In the genomic region with DNA sequence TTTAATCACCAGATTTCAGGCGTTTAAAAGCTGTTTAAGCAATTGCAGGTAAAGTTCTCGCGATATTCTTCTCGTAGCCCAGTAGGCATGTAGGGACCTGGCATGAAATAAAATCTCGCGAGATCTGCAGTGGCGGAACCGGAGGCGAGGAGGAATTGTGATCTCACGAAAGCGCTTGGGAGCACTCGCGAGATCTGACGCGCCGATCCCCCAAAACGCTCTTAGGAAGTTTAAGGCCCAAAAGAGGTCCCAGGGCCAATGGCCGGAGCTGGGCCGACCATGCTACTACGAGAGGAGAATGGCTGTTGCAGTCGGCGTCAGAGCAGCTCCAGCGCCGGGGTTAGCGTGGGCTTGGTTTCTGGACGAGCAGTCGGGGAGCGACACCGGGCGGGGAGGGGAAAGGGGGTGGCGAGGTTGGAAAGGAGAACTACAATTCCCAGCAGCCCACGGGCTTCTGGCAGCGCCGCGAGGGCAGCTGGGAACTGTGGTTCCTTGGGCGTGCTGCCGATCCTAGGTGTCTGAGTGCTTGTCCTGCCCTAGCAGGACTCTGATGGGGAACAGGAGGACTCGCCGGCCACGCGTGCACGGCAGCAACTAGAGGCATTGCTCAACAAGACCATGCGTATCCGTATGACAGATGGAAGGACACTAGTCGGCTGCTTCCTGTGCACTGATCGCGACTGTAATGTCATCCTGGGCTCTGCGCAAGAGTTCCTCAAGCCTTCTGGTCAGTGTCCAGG, we compare ENCODE assay signal across 8 mouse cellular contexts. TPM values are rescaled to one million over a fixed set of nuclear protein-coding genes. Genes with fewer than 3 reads are reported as not detected.
DNase-seq lines count a peak whose midpoint lies in the region; ATAC-seq lines count a peak whose summit lies in the region.

No protein-coding gene starts in this region.

- peak overlapping the region; percentile 97 for H3K9ac ChIP-seq in embryonic facial prominence, embryonic 15.5 days
- H3K9ac ChIP-seq in kidney, embryonic 14.5 days (ENCODE audit: low read depth, low read length), result peak overlapping the region; percentile 85
- H3K9ac ChIP-seq in limb, embryonic 15.5 days, result peak overlapping the region; percentile 93

- no peaks in the 10 kb centered on the region for H3K9me3 ChIP-seq in embryonic facial prominence, embryonic 15.5 days (replicated peaks)
- H3K9me3 ChIP-seq in kidney, embryonic 14.5 days (ENCODE audit: control insufficient read depth, low read length), result no peaks in the 10 kb centered on the region
- H3K9me3 ChIP-seq in limb, embryonic 15.5 days, result no peaks in the 10 kb centered on the region

- H3K4me2 ChIP-seq in embryonic facial prominence, embryonic 15.5 days (replicated peaks), result peak overlapping the region; percentile 80
- peak overlapping the region; percentile 79 for H3K4me2 ChIP-seq in kidney, embryonic 14.5 days (replicated peaks; ENCODE audit: low read depth, low read length)
- H3K4me2 ChIP-seq in limb, embryonic 15.5 days, result peak overlapping the region; percentile 62

- no peaks in the 10 kb centered on the region for H3K27me3 ChIP-seq in embryonic facial prominence, embryonic 15.5 days
- no peaks in the 10 kb centered on the region; the same call in 1 of the 2 replicates for H3K27me3 ChIP-seq in kidney, embryonic 14.5 days (ENCODE audit: control insufficient read depth, insufficient read depth, low read length)
- H3K27me3 ChIP-seq in limb, embryonic 15.5 days, result peaks cover 7% of the 10 kb centered on the region; the same call in 1 of the 2 replicates

- H3K36me3 ChIP-seq in embryonic facial prominence, embryonic 15.5 days, result peaks cover 20% of the 10 kb centered on the region
- peaks cover 19% of the 10 kb centered on the region for H3K36me3 ChIP-seq in kidney, embryonic 14.5 days (ENCODE audit: control insufficient read depth, insufficient read depth, low read length)
- peaks cover 17% of the 10 kb centered on the region for H3K36me3 ChIP-seq in limb, embryonic 15.5 days

- H3K4me3 ChIP-seq in embryonic facial prominence, embryonic 15.5 days (replicated peaks), result peak overlapping the region; percentile 77
- peak overlapping the region; percentile 72 for H3K4me3 ChIP-seq in kidney, embryonic 14.5 days (ENCODE audit: low read length)
- peak overlapping the region; percentile 70 for H3K4me3 ChIP-seq in limb, embryonic 15.5 days

- peak overlapping the region; percentile 99 for H3K27ac ChIP-seq in embryonic facial prominence, embryonic 15.5 days (replicated peaks)
- peak overlapping the region; percentile 96 for H3K27ac ChIP-seq in kidney, embryonic 14.5 days (ENCODE audit: low read depth, low read length)
- H3K27ac ChIP-seq in limb, embryonic 15.5 days, result peak overlapping the region; percentile 99

- under 1% methylated on average over 48 of the region's 48 CpGs for WGBS in embryonic facial prominence, embryonic 15.5 days
- whole genome bisulfite sequencing in kidney, embryonic 14.5 days, result under 1% methylated on average over 48 of the region's 48 CpGs
- under 1% methylated on average over 48 of the region's 48 CpGs for WGBS in limb, embryonic 15.5 days

- DNase-seq in 3T3-L1 (ENCODE audit: low read depth, low spot score), result peak; percentile 99
- peak; percentile 68 to 87 for DNase-seq in adrenal gland, postnatal 4 days (ENCODE audit: low spot score in 2 of 2)
- DNase-seq in heart, adult 9 months (ENCODE audit: low spot score in 2 of 2), result peak; percentile 97 to 98
- peak; percentile 91 to 93 for DNase-seq in monocyte, adult 2 months (ENCODE audit: low read depth in 1 of 2, low spot score in 2 of 2)
- peak; percentile 97 to 98 for DNase-seq in spleen, postnatal 36 days (ENCODE audit: low spot score in 2 of 2)

- peak; percentile 91 for ATAC-seq in embryonic facial prominence, embryonic 15.5 days (ENCODE audit: insufficient number of reproducible peaks, low FRiP score, low TSS enrichment, low read depth)
- ATAC-seq in kidney, embryonic 14.5 days (ENCODE audit: low FRiP score, low TSS enrichment), result peak; percentile 83
- peak; percentile 89 for ATAC-seq in limb, embryonic 15.5 days (ENCODE audit: insufficient number of reproducible peaks, low FRiP score, low TSS enrichment, low read depth)

- peaks cover 43% of the 10 kb centered on the region for H3K4me1 ChIP-seq in embryonic facial prominence, embryonic 15.5 days
- peaks cover 35% of the 10 kb centered on the region; the same call in 1 of the 2 replicates for H3K4me1 ChIP-seq in kidney, embryonic 14.5 days (ENCODE audit: control insufficient read depth, insufficient read depth, low read length)
- H3K4me1 ChIP-seq in limb, embryonic 15.5 days, result peaks cover 49% of the 10 kb centered on the region

RNA-seq across cellular contexts. Expression of gene Cyb5d1, which starts 0.4 kb away (rescaled TPM):
- total RNA-seq in adrenal gland, postnatal 4 days (2021), result 10 to 100 TPM; 42.0 to 44.3 TPM
- polyA plus RNA-seq in embryonic facial prominence, embryonic 15.5 days (2015; fragmentation: Nextera tagmentation; extraction: Ambion mirVana), result 32.6 and 40.9 TPM in 2 replicates
- polyA plus RNA-seq in kidney, embryonic 14.5 days (2014; fragmentation: Nextera tagmentation; extraction: Ambion mirVana), result 11.1 and 23.9 TPM in 2 replicates
- polyA plus RNA-seq in limb, embryonic 15.5 days (2015; fragmentation: Nextera tagmentation; extraction: Ambion mirVana), result 30.2 and 36.6 TPM in 2 replicates

RNA-seq across cellular contexts. Expression of gene Naa38, which starts 0.5 kb away (rescaled TPM):
- 100 to 1,000 TPM; 118 to 129 TPM for total RNA-seq in adrenal gland, postnatal 4 days (2021)
- 150 and 158 TPM in 2 replicates for polyA plus RNA-seq in embryonic facial prominence, embryonic 15.5 days (2015; fragmentation: Nextera tagmentation; extraction: Ambion mirVana)
- polyA plus RNA-seq in kidney, embryonic 14.5 days (2014; fragmentation: Nextera tagmentation; extraction: Ambion mirVana), result 172 and 221 TPM in 2 replicates
- 143 and 144 TPM in 2 replicates for polyA plus RNA-seq in limb, embryonic 15.5 days (2015; fragmentation: Nextera tagmentation; extraction: Ambion mirVana)

RNA-seq across cellular contexts. Expression of gene Tmem88, which starts 2.2 kb away (rescaled TPM):
- 10 to 100 TPM; 23.4 to 27.2 TPM for total RNA-seq in adrenal gland, postnatal 4 days (2021)
- 19.5 and 20.0 TPM in 2 replicates for polyA plus RNA-seq in embryonic facial prominence, embryonic 15.5 days (2015; fragmentation: Nextera tagmentation; extraction: Ambion mirVana)
- polyA plus RNA-seq in kidney, embryonic 14.5 days (2014; fragmentation: Nextera tagmentation; extraction: Ambion mirVana), result 36.8 and 39.6 TPM in 2 replicates
- 18.8 and 20.4 TPM in 2 replicates for polyA plus RNA-seq in limb, embryonic 15.5 days (2015; fragmentation: Nextera tagmentation; extraction: Ambion mirVana)

RNA-seq across cellular contexts. Expression of gene Kdm6b, which starts 17.7 kb away (rescaled TPM):
- 10 to 100 TPM; 48.7 to 52.5 TPM for total RNA-seq in adrenal gland, postnatal 4 days (2021)
- polyA plus RNA-seq in embryonic facial prominence, embryonic 15.5 days (2015; fragmentation: Nextera tagmentation; extraction: Ambion mirVana), result 35.5 and 37.2 TPM in 2 replicates
- polyA plus RNA-seq in kidney, embryonic 14.5 days (2014; fragmentation: Nextera tagmentation; extraction: Ambion mirVana), result 36.1 and 37.4 TPM in 2 replicates
- 30.8 and 32.0 TPM in 2 replicates for polyA plus RNA-seq in limb, embryonic 15.5 days (2015; fragmentation: Nextera tagmentation; extraction: Ambion mirVana)

RNA-seq across cellular contexts. Expression of gene Chd3, which starts 26.6 kb away (rescaled TPM):
- 100 to 1,000 TPM; 164 to 190 TPM for total RNA-seq in adrenal gland, postnatal 4 days (2021)
- polyA plus RNA-seq in embryonic facial prominence, embryonic 15.5 days (2015; fragmentation: Nextera tagmentation; extraction: Ambion mirVana), result 88.3 and 91.8 TPM in 2 replicates
- 56.7 and 59.7 TPM in 2 replicates for polyA plus RNA-seq in kidney, embryonic 14.5 days (2014; fragmentation: Nextera tagmentation; extraction: Ambion mirVana)
- polyA plus RNA-seq in limb, embryonic 15.5 days (2015; fragmentation: Nextera tagmentation; extraction: Ambion mirVana), result 77.4 and 89.3 TPM in 2 replicates

Comparison
In these comparisons a context has a peak if more than half of its experiments do, and no peak if none do; other contexts are left out.
1. Peak in every context shown above with its lines: DNase-seq, ATAC-seq, H3K4me3 ChIP-seq and H3K27ac ChIP-seq.